Mouse (Mus musculus): ENCODE measurements around the gene Tnnt2.

Gene Tnnt2

DNA sequence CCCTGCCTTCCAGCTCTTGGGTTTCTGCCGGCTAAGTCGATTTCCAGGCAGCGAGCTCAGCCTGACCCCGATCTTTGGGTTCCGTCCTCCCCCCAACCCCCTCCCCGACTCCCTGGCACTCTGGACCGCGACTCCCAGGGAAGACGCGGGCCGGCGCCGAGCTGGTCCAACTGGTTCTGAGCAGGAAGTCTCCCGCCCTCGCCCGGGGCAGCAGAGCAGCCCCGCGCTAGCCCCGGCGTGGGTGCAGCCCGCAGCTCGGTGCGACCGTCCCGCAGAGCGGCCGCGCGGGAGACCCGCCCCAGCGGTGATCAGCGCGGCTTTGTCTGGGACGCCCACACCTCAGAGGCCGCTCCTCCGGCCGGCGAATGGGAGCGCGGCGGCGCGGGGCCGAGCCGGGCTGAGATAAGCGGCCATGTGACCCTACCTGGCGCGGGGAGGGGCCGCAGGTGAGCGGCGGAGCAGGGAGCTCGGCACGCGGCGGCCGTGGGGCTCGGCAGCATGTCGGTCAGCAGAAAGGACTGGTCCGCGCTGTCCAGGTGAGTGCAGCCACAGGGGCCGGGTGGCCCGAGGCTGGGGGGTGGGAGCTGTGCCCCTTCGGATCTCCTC, 17.6 kb upstream of the Tnnt2 start, which contains the start of gene Lad1:
Gene Lad1 (plus strand): TSS at position 118 of the 606 bp plus-strand sequence.
- DNase-seq (ENCODE audit: low spot score in 2 of 2), result peak in 1 of 2 experiments; percentile 51

DNA sequence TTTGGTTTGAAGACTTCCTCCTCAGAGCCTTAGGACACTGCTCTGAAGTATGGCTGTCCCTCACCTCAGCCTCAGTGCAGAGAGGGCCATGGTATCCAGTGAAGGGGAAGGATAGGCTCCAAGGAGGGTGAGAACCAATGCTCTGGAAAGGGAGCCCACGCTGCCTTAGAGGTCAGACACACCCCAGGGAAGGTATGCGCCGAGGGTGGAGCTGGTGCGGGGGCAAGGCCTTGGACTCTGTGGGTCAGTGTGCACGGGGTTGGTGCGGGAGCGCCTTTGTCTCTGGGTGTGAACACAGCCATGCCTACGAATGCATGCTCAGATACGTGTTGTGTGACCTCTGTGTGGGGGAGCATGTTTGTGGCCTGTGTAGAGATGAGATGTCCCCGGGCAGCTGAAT, 16.1 kb upstream of the Tnnt2 start:
- DNase-seq (ENCODE audit: low spot score in 2 of 2), result no peak

DNA sequence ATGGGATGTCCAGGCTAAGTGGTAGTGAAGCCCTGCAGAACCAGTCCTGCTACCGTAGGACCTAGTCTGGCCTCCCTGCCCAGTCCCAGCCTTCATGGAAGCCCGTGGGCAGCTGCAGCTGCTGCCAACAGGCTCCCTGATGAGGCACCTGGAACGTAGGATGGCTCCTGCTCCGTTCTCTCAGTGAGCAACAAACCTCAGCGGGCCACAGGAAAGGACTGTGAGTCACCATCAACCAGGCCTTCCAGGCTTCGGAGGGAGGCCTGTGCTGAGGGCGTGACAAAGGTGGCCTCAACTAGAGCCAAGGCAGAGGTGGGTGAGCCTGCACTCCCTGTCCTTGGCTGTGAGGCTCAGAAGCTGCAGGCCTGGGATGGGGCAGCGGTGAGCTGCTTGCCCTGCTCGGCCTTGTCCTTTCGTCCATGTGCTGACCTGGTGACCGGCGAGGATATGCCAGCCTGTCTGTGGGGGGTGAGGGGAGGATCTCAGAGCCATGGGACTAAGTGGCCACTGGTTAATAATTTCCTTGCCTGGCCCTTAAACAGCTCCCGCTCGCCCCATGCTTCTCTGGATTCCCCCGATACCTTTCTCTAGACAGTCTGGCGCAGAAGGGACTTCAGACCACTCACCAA, 15.3 kb upstream of the Tnnt2 start:
- no peak for DNase-seq (ENCODE audit: low spot score in 2 of 2)

DNA sequence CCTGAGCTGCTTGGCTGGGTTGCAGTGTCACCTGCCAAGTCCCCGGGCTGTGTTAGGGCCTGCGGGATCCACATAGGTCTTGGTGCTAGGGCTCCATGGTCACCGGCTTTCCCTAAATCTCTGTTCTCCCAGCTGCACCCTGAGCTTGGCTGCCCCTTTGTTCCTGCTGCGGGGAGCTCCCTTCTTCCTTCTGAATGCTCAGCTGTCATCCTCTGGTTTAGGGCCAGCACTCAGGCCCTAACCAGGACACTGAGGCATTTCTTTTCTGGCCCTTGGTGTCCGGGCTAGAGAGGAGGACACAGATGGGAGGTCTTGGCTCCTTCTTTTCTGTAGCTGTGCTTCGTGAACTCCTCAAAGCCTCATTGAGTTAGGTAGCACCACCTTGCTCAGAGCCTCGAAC, 14.4 kb upstream of the Tnnt2 start:
- no peak for DNase-seq (ENCODE audit: low spot score in 2 of 2)

DNA sequence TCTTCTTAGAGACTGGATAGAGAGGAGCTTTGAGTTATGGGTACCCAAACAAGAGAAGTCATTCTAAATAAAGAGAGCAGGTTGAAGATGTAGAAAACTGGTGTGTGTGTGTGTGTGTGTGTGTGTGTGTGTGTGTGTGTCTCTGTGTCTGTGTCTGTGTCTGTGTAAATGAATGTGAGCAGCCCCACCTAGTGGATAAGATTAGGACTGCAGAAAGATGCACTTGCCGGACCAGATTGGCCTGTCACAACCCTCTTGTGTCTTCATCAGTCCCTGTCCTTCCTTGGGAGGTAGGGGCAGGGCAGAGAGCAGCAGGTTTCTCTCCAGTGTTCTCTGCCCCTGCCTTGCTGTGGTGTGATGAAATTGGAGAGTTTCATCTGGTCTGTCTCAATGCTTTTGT, 7.2 kb upstream of the Tnnt2 start:
- DNase-seq (ENCODE audit: low spot score in 2 of 2), result no peak

DNA sequence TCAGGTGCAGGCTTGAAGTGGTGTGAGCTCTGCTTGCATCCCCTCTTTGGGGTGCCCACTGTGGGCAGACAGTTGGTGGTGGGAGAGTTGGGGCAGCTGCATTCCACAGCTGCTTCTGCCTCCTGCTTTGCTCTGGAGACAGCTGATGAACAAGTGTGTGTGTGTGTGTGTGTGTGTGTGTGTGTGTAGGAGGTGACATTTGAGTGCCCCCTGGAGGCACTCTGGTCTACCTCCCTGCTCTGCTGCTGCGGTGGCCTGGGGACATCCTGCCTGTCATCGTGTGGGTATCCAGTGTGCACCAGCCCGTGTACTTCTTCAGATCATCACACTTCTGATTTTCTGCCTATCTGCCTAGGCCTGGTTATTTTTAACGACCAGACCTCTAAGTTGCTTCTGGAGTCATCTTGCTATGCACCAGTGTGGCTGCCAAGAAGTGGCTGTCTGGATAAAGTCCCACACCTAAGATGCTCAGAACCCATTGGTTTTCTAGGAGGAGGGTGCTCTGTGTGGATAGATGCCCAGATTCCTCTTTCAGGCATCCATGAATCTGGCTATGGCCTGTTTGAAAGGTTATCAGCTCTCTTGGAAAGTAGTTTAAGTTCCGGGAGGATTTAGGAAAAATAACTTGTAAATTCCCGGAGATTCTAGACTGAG, 1.8 kb upstream of the Tnnt2 start:
- DNase-seq (ENCODE audit: low spot score in 2 of 2), result no peak

DNA sequence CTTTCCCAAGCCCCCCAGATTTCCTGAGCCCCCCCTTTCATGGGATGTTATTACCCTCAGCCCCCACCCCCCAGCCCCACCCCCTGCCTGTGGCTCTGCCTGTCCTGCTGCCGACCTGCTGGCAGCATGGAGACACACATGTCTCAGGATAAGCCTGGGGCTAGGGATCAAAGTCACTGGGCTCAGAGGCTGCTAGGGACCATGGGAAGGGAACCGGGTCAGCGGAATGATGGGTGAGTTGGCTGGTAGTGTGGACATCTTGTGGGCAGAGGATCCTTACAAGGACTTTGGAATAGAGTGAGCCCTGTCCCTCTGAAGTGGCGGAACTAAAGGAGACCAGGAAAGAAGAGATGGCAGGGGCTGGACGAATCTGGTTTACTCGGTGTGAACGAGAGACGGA, 1.2 kb upstream of the Tnnt2 start:
- DNase-seq (ENCODE audit: low spot score in 2 of 2), result no peak

DNA sequence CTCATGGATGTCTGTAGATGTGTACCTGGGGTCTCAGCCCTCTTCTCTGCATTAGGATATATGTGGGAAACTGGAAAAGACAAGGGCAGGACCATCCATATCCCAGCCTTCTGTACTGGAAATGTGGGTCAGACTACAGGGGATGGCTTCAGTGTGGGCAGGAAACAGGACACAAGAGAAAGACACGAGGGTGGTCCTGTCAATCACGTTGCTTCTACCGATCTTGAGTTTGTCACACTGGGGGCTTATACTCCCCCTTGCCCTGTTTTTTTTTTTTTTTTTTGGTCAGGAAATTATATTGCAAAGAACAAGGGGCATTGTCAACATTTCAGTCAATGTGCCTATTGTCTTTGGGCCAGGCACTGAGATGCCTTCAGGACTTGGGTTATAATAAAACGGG, 2.5 kb downstream of the Tnnt2 start:
- DNase-seq (ENCODE audit: low spot score in 2 of 2), result no peak

DNA sequence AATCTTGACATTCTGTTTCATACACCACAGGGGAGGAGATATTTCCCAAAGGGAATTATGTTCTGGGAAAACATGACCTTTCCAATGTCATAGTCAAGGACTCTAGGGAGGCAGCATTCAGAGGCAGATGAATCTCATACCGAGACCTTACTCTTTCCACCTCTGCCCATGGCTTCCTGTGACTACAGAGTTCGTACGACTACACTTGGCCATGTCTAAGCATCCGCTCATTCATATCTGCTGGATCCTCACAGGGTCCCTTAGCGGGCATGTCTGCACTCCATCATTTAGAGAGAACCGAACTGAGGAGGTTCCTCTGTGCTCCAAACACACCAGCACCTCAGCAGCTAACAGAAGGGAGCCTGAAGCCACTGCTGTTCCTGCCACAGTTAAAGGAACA, 2.9 kb downstream of the Tnnt2 start:
- no peak for DNase-seq (ENCODE audit: low spot score in 2 of 2)

DNA sequence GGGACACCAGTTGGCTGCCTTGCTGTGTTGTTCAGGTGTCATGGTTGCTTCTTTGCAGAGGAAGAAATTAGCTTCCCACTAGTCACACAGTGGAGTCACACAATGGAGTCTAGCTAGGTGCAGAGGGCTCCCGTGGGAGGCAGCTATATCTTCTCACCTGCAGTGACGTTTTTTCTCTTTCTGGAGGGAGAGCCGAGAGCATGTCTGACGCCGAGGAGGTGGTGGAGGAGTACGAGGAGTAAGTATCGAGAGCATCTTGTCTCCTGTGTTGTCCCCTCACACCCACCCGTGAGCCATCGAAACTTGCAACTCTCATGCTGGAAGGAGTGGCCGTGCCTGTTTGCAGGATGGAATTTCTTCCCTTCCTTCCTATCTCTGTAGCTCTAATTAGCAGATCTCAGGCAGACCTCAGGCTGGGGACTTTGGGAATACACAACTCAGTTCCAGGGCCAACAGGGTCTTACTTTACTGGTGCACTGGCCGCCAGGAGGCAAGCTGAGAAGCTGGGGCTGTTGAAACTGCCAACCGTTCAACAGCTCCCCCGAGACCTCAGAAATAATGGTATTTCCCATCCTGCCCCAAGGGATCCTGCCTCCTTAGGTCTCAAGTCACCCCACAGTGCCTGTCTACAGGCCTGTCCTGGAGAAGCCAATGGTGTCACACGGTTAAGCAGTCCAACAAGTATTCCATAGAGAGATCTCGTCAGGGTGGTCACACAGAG, 4.7 kb downstream of the Tnnt2 start:
- no peak for DNase-seq (ENCODE audit: low spot score in 2 of 2)

DNA sequence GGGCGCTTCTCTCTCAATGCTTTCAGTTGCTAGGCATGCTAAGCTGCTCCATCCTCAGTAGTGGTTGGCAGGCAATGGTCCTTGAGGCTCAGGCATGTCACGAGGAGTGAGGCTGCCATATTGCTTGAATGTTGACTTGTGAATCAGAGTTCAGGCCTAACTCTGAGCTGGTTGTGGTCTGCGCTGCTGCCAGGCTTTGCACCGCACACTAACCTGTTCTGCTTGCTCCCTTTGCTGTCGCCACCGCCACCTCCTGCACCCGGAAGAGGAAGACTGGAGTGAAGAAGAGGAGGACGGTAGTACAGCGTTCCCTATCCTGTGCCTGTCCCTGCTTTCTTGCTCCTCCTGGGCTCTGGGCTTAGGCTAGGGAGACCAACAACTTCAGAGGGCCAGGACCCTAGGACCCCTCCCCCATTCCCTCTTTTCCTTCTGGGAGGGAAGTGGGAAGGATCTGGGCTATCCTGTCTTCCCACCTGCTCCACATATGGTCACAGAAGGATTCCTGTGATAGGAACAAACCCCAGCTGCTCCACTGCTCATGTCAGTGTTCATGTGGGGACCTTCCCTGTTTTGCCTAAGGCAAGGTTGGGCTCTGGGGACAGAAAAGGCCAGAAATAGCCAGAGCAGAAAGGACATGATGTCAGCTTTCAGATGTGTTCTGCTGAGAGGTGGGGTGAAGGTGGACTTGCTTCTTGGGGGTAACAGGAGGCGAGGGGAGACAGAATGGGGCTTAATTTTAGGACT, 7.5 kb downstream of the Tnnt2 start:
- no peak for DNase-seq (ENCODE audit: low spot score in 2 of 2)

DNA sequence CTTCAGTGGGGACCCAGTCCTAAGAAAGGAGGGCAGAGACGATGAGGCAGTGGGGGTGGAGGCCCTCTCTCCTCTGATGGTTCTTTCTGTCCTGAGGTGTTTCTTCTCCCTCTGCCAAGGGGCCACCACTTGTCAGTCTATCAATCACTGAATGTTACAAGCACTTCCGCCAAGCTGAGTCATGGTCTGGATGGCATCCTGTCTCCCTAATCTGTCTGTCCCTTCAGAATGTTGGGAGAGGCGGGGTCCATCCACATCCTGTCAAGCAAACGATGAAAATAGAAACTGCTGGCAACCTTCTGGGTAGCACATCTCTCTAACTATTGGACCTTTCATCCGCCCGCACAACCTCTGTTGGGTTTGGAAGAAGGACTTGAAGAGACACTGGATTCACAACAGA, 8.3 kb downstream of the Tnnt2 start:
- DNase-seq (ENCODE audit: low spot score in 2 of 2), result no peak

DNA sequence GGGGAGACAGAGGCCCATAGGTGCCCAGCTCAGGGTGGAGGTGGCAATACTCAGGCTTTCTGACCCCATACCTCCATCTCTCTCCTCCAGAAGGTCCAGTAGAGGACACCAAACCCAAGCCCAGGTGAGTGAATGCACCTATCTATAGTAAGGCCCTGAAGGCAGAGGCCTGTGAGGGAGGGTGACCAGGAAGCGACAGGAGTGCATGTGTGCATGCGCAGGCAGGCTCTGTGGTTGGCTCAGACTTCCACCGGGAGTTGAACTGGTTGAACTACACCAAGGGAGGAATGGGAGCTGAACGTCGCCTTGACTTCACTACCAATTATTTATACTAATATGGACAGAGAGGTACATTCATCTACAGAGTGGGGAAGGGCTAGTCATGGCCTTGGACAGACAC, 10.5 kb downstream of the Tnnt2 start:
- no peak for DNase-seq (ENCODE audit: low spot score in 2 of 2)

DNA sequence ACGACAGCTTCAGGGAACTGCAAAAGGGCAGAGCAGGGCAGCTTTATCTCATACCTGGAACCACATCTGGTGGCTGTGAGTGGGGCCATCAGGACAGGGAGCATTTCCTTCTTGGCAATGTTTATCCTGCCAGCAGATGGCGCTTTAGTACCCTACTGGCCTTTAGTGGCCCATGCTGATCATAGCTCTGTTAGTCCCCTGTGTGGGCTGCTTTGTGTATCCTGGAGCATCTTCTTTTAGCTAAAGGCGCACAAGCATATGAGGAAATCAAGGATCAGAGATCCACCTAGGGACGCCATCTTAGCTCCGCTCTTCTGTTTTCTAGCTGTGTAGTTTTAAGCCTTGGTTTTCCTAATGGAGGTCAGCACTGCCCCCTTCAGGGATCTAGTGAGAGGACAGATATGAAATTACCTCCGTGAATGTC, 11.0 kb downstream of the Tnnt2 start:
- DNase-seq (ENCODE audit: low spot score in 2 of 2), result no peak

DNA sequence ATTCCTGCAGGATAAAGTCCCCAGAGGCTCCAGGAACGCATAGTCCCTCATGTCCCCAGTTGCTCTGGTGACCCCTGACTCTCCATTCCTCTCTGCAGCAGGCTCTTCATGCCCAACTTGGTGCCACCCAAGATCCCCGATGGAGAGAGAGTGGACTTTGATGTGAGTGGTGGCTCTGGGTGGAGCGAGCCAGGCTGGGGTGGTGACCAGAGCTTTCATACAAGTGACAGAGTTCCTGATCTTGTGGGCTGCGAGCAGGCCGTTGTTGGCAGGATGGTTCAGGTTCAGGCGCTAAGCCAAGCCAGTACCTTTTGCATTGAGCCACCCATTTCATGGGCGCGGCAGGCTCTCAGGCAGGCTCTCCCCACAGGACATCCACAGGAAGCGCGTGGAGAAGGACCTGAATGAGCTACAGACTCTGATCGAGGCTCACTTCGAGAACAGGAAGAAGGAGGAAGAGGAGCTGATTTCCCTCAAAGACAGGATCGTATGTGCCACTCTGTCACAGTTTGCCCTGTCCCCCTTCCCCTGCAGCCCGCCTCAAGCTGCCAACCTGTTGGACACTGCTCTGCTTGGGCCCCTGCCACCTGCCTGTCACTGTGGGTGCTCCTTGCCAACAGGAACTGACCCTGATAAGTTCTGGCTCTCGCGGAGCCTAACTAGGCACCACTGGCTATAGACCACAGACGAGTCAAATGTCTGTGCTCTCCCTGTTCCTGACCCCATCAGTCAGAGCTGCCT, 11.6 kb downstream of the Tnnt2 start:
- no peak for DNase-seq (ENCODE audit: low spot score in 2 of 2)

DNA sequence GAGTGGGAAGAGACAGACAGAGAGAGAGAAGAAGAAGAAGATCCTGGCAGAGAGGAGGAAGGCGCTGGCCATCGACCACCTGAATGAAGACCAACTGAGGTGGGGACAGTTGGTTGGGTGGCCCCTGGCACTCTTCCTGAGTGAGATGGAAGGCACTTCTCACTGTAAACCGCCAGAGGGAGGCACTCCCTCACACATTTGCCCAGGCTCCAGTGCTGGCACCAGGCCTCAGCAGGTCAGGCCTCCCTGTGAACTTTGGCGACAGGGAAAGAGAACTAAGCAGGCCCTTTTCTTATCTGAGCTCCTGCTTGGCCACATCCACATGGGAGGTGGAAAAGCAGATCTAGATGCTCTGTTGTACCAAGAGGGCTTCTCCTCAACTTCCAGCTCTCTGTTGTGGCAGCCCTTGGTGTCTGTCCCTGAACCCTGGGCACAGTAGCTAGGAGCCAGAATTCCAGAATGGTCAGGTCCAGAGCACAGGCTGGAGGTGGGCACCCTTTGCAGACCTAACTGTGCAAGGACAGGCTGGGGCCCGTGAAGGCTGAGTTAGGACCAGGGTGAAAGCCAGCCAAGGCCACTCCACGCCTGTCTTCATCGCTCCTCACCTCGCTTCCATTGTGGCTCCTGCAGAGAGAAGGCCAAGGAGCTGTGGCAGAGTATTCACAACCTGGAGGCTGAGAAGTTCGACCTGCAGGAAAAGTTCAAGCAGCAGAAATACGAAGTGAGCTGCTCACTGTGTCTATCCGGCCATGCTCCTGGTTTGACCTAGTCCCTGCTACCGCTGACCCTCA, 14.8 kb downstream of the Tnnt2 start:
- peak in 1 of 2 experiments; percentile 42 for DNase-seq (ENCODE audit: low spot score in 2 of 2)

DNA sequence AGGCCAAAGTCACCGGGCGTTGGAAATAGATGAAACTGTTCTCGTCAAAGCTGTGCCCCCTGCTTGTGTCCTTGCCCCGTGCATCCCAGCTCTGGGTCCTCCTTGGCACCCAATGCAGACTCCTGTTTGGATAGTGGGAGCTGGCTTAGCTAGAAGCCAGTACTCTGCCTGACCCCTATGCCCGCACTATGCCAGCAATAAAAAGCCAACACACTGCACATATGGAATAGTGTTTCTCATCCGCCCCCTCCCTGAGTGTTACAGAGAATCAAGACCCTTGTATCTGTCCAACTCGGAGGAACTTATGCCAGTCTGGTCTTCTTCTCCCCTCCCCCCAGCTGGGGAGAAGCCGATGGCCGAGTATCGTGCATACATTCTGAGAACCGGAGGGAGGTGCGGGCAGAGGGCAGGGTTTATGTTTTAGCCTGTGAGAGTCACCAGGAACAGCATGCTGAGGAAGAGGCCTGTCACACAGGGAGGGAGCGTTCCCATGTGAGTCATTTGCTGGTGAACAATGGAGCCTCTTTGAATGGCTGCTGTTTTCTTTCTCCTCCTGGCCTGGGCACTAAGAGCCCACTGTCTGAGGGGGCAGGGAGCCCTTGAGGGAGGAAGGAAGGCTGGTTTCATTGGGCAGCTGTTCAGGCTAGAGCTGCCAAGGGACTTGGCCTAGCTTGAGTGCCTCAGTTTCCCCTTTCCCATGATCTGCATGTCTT, 16.0 kb downstream of the Tnnt2 start:
- DNase-seq (ENCODE audit: low spot score in 2 of 2), result no peak

DNA sequence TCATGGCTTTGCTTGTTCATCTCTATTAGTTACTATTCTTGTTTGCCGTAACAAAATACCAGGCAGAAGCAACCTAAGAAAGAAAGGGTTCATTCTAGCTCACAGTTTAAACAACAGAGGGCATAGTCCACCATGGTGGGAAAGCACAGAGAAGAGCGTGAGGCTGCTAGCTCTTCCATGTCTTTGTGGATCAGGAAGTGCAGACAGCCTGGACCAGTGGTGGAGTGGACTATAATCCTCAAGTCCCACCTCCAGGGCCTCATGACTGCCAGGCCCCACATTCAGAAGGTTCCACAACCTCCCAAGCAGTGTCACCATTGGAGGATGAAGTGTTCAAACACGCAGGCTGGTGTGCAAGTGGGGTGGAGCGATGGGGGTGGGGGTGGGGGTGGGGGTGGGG, 17.0 kb downstream of the Tnnt2 start:
- DNase-seq (ENCODE audit: low spot score in 2 of 2), result no peak

DNA sequence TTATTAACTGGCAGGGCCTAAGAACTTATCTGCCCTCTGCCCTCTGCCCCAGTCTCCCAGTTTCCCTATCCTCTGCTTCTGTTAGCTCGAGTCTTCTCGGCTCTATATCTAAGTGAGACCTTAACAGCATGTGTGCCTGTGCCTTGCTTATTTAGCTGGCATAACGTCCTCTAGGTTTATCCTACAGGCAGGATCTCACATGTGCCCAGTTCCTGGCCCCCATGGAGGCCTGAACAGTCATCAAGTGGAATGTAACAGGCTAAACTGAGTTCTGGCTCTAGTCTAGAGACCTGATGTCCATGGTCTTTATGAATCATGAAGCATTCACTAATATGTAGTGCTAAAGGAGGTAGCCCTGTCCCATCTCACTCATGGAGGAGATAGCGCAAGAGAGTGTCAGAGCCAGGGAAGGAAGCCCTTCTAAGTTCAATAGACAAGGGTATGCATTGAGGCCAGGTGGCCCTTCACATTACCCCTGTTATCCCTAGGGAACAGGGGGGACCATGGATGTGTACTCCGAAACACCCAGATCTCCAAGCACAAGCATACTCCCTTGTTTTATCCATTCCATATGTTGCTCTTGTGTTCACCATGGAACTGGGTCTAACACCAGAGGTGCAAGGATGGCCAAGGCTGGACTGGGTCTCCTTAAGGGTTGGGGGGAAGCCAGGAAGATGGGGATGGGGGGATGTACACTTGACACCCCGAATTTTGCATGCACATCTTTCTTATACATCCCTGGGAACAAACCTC, 18.6 kb downstream of the Tnnt2 start:
- no peak for DNase-seq (ENCODE audit: low spot score in 2 of 2)
